Mouse (Mus musculus) brown adipose tissue, adult 24 weeks (tissue): ENCODE data around the gene Igsf11. TPM values are rescaled to one million over a fixed set of nuclear protein-coding genes. Genes with fewer than 3 reads are reported as not detected.

Source experiments
- H3K27ac ChIP-seq: fragments of 200-500 bp; replicated peaks from 2 replicates; pipeline ENCODE4 v1.5.1; 2012; ENCODE audit warnings: low read depth, mild to moderate bottlenecking, low read length
- H3K4me1 ChIP-seq: fragments of 200-500 bp; 2 replicates; pipeline ENCODE4 v1.6.1; 2012; ENCODE audit warnings: low read length, mixed read lengths; ENCODE audit not compliant: control insufficient read depth, insufficient read depth, insufficient read length
- H3K4me3 ChIP-seq: fragments of 200-500 bp; 2 replicates; pipeline ENCODE4 v1.5.1; 2012; ENCODE audit warnings: low read depth, mild to moderate bottlenecking, low read length, moderate library complexity; ENCODE audit not compliant: insufficient read depth
- polyA plus RNA-seq: library from polyadenylated mRNA; stranded (reverse); fragments of >200 nt; gene quantifications from 2 replicates; pipeline ENCODE4 v1.2.4, GENCODE M21; 2012; ENCODE audit not compliant: missing spikeins, insufficient read depth, insufficient read length

Gene Igsf11
- polyA plus RNA-seq, 1 experiment: 0.28 TPM

DNA sequence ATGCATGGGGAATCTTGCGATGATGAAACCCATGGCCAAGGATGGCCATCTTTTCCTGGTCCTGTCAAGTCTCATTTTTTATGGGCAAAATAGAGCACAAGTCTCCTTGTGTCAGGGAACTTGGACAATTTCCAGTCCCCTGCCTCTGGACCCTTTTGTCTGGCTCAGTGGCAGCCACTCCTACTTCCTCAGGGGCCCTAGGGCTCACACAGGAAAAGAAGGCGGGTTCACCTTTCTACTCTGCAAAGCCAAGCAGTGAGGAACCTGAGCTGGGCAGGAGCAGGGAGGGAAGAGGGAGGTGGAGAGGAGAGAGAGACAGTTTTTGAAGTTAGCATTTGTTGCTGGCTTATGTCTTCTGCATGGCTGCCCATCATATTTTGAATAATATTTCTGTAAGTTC lies 93.9 kb downstream of the Igsf11 start:
- Histone ChIP-seq H3K27ac (no peak overlapping the region), H3K4me1 (no peaks in the 10 kb centered on the region), H3K4me3 (no peak overlapping the region)

DNA sequence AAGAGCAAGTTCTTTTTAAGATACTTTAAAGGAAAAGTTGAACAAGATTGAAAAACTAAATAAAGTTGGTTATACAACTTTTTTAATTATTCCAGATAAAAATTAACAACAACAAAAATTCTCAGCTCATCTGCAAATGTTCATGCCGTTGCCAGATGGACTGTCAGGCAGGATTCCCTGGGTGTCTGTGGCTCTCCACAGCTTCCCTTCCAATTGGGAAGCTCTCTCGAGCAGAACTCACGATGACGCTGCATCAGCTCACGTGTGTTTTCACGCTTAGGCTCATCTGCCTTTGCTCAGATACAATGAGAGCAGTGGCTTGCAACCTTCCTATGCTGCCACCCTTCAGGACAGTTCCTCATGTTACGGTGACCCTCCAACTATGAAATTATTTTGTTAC lies 101.2 kb downstream of the Igsf11 start:
- Histone ChIP-seq H3K27ac (no peak overlapping the region), H3K4me3 (no peak overlapping the region), H3K4me1 (no peaks in the 10 kb centered on the region)

DNA sequence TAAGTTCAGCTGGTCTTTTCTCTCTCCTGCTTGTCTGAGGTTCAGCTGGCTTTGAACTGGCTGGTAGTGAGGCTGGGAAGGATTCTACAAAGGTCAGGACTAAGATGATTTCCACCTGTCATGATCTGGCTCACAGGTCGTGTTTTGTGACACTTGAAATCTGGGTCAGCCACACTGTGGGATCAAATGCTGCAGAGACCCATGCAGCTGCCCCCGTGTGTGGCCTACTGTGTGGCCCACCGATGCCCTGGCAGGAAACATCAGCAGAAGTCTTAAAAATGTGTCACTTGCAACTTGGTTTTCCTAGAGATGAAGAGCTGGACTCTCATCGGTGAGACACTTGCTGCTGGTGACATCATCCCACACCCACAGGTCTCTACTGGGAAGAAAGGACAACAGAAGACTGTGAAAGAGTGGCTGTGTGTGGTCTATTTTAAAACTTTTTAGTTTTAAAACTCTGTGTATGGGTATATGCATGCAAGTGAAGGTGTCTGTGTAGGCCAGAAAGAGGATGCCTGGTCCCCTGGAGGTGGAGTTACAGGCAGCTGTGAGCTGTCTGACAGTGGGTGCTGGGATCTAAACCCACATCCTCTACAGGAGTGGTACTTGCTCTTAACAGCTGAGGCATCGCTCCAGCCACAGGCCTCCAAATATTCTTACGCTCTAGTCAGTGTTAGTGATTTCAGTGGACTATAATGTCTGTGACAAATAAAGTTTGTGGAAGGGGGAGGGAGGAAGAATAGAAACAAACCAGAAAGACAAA lies 106.2 kb downstream of the Igsf11 start:
- H3K27ac ChIP-seq: no peak overlapping the region
- H3K4me3 ChIP-seq: no peak overlapping the region
- no peaks in the 10 kb centered on the region for H3K4me1 ChIP-seq

DNA sequence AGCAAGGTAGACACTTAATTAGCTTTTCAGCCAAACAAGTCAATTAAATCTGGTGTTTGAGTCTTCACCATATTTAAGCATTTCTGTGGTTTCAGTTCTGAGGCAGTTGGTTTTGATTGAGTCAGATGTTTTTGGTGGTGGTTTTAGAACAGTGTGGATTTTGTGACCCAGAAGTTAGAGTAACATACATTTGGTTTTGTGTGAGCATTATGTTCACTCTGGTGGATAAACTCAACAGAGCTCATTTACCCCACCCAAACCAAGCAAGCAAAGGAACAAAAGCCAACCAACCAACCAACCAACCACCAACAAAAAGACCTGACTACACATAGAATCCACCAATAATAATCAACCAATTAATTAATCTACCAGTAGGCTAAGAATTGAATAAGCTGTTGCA lies 106.8 kb downstream of the Igsf11 start:
- Histone ChIP-seq H3K27ac (no peak overlapping the region), H3K4me1 (no peaks in the 10 kb centered on the region), H3K4me3 (no peak overlapping the region)

DNA sequence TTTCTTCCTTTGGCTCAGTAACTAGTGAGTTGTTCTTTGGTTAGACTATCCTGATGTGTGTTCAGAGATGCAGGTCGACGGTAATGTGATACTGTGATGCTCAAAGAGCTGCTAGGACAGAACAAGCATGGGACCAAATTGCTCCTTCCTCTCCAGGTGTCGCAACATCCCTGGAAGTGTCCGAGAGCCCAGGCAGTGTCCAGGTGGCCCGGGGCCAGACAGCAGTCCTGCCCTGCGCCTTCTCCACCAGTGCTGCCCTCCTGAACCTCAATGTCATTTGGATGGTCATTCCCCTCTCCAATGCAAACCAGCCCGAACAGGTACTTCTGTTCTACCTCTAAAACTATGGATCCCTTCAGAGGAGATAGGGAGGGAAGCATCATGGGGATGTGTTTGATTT lies 114.5 kb downstream of the Igsf11 start:
- Histone ChIP-seq H3K27ac (no peak overlapping the region), H3K4me1 (no peaks in the 10 kb centered on the region), H3K4me3 (no peak overlapping the region)

DNA sequence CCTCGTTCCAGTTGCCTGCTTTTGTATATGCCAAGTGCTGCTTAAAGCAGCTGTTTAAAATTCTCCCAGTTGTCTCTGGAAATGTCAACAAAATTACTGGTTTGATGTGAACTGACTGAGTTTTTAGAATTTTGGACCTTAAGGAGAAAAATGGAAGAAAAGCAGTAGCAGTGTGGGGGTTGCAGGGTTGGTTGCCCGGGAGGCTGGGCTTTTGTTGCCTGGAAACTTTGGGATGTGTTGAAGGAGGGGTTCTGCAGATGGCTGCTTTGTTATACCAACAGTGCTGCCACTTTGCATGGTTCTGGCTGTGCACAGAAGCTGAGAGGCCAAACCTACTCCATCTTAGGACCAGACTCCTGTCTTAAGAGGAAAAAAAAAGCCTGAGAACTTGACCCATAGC lies 127.0 kb downstream of the Igsf11 start:
- Histone ChIP-seq H3K4me1 (no peaks in the 10 kb centered on the region), H3K27ac (no peak overlapping the region), H3K4me3 (no peak overlapping the region)

DNA sequence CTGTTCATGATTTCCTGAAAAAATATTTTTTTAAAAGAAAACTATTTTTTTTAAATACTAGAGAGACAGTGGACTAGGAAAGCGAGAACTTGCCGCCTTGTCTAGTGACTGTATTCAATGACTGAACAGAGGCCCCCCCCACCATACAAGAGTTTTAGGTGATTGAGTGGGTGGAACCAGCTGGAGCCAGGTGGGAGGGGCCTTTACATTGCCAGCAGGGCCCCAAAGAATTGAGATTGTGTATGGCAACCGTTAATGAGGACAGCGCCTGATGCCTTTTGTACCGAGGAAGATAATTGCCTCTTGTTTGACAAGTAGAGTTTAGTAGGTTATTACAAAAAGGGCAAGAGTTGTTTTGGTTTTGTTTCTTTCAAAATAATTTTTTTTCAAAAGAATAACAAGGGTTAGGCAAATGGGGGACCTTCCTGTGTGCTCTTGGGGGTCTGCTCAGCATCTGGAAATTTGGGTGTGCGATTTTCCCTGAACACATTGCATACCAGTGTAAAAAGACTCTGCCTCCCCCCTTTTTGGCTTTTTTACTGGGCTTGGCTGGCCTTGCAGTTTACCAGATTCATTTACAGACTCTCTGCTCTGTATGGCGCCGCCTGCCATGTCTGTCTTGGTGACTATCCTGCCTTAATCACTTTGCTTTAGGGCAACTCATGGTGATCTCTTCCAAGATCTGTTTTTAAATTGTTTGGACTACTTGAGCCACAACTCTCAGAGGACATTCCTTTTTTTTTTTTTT lies 133.7 kb downstream of the Igsf11 start:
- Histone ChIP-seq H3K4me3 (no peak overlapping the region), H3K27ac (no peak overlapping the region), H3K4me1 (no peaks in the 10 kb centered on the region)

DNA sequence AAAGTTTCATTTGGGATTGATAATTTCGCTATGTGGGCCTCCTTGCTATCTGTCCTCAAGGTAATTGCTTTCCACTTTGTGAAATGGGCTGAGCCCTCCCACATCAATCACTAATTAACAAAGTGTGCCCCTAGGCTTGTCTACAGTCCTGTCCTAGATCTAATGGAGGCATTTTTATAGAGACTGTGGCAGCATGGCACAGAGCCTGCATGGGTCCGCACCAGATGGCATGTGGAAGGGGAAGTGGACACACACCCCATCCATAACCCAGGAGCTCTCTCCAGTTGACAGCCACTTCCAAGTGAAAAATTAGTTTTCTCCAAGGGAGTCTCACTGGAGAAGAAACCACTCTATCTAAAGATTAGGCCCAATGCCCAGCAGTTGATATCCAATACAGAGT lies 138.9 kb downstream of the Igsf11 start:
- no peak overlapping the region for H3K27ac ChIP-seq
- no peak overlapping the region for H3K4me3 ChIP-seq
- no peaks in the 10 kb centered on the region for H3K4me1 ChIP-seq

DNA sequence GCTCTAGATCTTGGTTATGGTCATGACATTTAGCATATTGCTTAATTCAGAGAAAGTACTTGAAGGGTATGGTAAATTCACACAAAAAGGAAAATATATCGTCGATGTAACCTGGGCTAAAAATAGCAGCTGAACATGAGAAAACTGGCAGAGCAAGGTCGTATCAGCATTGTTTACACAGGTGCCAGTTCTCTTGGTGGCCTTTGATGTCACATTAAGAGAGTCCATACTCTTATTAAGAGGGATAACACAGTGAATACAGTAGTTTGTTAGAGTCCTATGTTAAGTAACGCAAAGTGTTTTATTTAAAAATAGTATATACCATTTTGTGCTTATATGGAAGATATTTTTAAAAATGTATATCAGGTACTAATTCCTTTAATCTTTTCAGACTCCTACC lies 144.8 kb downstream of the Igsf11 start:
- Histone ChIP-seq H3K27ac (no peak overlapping the region), H3K4me3 (no peak overlapping the region), H3K4me1 (no peaks in the 10 kb centered on the region)

DNA sequence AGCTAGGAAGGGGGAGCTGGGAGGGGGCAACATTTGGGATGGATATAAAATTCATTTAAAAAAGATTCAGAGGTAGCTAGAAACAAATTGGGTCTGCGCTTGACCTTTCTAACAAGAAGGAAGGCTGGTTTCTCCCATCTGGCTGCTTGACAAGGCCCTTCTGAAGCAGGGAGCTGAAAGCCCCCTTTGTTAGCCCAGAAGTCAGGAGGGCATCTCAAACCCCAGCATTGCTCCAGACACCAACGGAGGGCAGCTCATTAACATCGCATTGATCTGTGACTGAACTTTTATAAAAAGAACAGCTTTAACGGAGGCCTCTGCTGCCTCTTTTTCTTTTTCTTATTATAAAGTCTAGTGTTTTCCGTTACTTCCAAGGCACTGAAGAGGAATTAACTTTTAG lies 151.9 kb downstream of the Igsf11 start:
- H3K4me3 ChIP-seq: no peak overlapping the region
- no peak overlapping the region for H3K27ac ChIP-seq
- H3K4me1 ChIP-seq: no peaks in the 10 kb centered on the region

DNA sequence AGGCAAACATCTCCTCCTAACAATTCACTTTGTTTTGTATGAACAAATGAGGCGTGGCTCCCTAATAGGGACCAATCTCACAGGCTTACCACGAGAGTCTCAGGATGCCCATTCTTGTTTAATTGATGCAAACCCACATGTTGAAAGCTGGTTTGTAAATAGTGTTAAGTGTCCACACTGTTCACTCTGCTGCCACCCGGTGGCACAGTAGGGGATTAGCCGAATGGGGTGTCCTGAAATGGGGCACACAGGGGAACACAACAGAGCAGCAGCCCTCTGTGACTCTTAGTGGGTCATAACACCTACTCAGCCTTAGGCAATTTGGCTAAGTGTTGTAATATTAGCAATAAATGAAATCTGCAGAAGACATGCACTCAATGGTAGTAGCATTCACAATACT lies 156.4 kb downstream of the Igsf11 start:
- no peak overlapping the region for H3K4me3 ChIP-seq
- H3K27ac ChIP-seq: no peak overlapping the region
- no peaks in the 10 kb centered on the region for H3K4me1 ChIP-seq

DNA sequence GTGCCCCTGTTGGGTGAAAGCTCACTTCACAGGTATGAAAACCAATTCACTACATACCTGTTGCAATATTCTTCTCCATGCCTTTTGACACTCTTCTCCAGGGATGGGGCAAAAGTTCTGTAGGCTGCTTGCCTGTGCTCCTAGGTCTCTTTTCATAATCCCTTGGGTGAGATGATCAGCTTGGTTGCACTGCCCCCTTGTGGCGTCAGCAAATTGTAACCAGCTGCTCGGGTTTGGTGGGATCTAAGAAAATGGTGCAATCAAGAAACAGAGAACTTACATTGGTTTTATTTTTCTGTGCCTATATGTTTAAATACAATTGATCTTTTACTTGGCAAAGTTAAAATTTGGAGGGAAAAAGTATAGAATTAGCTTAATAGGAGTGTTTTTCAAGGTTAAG lies 160.5 kb downstream of the Igsf11 start:
- no peak overlapping the region for H3K27ac ChIP-seq
- no peak overlapping the region for H3K4me3 ChIP-seq
- H3K4me1 ChIP-seq: no peaks in the 10 kb centered on the region

DNA sequence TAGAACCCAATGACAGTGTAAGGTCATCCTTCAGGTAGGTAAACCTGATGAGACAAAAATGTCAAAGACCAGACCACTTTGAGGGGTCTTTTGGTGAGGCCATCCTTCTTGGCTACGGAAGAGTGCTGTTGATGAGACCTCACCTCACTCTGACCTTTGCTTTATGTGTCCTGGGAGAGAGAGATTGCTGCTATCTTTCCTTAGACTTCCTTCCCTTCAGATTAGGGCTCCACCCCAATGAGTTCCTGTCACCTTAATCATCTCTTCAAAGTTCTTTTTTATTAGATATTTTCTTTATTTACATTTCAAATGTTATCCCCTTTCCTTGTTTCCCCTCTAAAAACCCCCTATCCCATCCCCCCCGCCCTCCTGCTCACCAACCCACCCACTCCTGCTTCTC lies 161.3 kb downstream of the Igsf11 start:
- Histone ChIP-seq H3K27ac (no peak overlapping the region), H3K4me3 (no peak overlapping the region), H3K4me1 (no peaks in the 10 kb centered on the region)

DNA sequence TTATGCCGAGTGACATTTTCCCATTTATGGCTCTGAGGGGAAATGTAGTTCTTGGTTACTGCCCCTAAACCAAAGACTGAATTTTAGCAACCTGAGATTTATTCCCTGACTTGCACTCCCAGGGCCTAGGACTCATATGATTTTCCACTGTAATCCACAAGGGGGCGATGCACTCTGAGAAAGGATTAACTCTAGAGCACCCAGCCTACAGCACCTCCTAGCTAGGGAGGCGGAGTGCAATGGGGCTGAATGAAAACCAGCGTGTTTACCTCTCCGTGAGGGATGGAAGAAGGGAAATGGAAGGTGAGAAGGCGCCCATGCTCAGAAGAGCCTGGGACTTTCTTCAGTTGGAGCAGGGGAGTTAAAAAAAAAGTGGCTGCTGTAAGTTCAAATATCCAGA lies 163.6 kb downstream of the Igsf11 start:
- Histone ChIP-seq H3K4me3 (no peak overlapping the region), H3K27ac (no peak overlapping the region), H3K4me1 (no peaks in the 10 kb centered on the region)

DNA sequence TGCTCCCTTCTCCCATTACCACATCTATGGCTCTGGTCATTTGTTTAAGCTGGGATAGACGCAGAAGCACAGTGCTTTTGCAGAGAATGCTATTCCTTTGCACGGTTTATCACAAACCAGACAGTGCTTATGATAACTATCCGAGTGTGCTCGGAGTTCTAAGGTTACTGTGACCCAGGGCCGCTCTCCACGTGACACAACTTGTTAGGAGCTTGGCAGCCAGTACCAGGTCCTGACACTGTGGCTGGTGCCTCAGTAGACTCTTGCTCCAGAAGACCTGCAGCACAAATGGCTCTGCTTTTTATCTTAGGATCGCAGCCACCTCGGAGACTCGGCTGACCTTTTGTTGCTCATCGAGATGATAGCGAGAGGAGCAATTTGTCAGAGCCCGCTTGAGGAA lies 164.5 kb downstream of the Igsf11 start:
- Histone ChIP-seq H3K4me3 (no peak overlapping the region), H3K4me1 (no peaks in the 10 kb centered on the region)

DNA sequence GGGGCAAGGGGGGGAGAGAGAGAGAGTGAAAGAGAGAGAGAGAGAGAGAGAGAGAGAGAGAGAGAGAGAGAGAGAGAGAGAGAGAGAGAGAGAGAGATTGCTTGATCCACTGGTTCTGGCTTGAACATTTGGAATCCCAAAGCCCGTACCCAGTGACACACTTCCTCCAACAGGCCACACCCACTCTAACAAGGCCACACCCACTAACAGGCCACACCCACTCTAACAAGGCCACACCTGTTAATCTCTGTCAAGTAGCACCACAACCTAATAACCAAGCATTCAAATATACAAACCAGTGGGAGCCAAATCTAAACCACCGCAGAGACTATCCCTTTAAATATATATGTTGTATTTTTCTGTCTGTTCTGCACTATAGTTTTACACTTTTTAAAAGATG lies 166.4 kb downstream of the Igsf11 start:
- no peaks in the 10 kb centered on the region for H3K4me1 ChIP-seq
- H3K27ac ChIP-seq: no peak overlapping the region

More for the DNA sequence above, 164.5 kb downstream of the Igsf11 start:
- no peak overlapping the region for H3K27ac ChIP-seq

More for the DNA sequence above, 166.4 kb downstream of the Igsf11 start:
- no peak overlapping the region for H3K4me3 ChIP-seq
